Mouse (Mus musculus) kidney, adult 18-20 months (tissue): ENCODE measurements around the gene Psme3.

ENCODE experiments used
- DNase-seq: peaks from one replicate; pipeline ENCODE4 v3.0.0; 2021

Psme3 gene

DNA sequence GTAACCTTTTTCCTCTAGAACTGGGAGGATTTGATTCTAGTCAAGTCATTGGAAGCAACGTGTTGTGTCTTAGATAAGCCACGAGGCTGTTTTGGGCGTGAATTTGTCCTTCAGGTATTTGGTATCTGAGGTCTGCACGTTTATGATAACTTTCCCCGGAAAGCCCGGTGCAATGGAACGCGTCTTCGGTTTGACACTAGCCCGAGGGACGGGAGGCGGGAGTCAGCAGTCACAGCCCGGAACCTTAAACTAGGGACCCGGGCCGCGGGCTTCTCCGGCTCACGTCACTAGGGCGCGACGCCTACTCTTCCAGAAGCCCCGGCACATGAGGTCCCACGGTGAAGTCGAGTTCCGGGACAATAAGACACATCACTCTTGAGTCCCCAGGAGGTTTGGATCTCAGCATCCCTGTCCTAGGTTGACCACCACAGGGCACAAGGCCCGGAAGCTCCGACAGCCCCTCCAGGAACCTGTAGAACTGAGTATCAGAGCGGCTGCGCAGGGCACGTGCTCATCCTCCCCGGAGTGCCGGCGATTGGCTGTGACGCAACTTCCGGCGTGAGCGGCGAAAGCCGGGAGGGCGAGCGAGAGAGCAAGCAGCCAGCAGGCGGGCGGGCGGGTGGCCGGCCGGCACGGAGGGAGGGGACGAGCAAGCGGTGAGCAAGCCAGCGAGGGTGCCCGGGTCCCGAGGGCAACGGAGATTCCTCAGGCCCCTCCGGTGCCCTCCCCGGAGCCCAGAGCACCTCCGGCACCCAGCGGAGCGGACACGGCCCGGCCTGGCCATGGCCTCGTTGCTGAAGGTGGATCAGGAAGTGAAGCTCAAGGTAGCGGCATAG is at the start of gene Psme3:
Psme3 (plus strand) TSS at position 549 of the 836 bp plus-strand sequence.
- peak; percentile 97 for DNase-seq

DNA sequence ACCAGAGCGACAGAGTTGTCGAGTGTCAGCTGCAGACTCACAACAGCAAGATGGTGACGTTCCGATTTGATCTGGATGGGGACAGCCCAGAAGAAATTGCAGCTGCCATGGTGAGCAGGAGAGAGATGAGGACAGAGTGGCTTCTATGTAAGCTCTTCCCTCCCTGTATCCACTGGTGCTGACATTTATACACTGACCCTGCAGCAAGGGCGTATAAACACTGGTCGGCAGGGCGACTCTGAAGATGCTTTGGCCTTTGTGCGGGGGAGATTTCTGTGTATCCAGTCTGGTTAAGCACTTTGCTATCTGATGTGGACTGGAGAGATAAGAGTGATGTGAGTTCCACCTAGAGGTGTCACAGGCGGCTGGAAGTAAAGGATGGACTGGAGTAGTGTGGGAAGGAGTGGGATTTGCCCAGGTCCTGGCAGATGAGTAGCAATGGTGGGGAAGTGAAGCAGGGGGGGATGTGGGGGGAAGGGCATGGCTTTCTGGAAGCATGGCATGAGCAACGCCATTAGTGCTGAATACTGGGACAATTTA is 46.4 kb upstream of the Psme3 start:
- DNase-seq: no peak

DNA sequence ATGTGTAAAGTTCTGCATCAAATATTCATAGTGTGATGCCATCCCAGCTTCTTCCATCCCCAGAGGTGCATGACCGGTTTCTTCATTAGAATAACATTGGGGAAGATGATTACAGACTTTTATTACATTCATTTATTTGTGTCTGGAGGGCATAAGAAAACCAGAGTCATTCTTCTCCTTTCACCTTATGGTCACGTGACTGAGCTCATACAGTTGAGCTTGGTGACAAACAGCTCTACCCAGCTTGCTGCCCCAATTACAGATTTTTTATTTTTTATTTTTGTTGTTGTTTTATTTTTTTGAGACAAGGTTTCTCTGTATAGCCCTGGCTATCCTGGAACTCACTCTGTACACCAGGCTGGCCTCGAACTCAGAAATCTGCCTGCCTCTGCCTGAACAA is 43.6 kb upstream of the Psme3 start:
- no peak for DNase-seq

DNA sequence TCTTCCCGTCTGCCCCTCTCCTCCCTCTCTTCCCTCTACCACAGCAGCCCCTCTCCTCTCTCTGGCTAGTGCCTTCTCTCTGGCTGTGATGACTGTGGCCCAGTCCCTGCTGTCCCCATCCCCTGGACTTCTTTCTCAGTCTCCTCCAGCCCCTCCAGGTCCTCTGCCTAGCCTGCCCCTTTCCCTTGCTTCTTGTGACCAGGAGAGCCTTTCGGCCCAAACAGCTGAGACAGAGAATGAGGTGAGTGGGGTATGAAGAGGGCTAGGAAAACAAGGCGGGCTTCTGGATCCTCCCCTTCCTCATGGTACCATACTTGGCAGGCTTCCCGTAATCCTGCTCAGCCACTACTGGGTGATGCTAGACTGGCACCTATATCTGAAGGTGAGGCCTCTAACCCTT is 40.7 kb upstream of the Psme3 start:
- no peak for DNase-seq

DNA sequence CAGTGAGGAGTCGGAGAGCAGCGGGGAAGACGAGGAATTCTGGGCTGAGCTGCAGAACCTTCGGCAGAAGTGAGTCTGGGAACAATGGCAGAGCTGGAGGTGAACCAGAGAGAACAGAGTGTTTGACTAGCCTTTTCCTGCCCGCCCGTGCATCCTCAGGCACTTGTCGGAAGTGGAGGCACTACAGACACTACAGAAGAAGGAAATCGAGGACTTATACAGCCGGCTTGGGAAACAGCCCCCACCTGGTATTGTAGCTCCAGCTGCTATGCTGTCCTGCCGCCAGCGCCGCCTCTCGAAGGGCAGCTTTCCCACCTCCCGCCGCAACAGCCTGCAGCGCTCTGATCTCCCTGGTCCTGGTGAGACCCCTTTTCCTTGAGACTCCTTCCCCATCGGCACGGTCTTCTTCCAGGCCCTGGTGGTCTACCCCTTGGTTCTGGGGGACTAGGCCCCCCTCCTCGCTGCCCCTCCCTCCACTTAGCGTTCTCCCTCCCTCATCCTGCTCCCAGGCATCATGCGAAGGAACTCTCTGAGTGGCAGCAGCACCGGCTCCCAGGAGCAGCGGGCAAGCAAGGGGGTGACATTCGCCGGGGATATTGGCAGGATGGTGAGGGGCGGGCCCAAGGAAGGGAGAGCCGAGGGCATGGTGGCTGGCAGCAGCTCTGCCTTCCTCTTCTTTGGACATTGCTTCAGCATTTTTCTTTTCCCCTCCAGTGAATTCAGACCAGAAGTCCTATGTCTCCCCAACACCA is 39.5 kb upstream of the Psme3 start:
- peak; percentile 49 for DNase-seq

DNA sequence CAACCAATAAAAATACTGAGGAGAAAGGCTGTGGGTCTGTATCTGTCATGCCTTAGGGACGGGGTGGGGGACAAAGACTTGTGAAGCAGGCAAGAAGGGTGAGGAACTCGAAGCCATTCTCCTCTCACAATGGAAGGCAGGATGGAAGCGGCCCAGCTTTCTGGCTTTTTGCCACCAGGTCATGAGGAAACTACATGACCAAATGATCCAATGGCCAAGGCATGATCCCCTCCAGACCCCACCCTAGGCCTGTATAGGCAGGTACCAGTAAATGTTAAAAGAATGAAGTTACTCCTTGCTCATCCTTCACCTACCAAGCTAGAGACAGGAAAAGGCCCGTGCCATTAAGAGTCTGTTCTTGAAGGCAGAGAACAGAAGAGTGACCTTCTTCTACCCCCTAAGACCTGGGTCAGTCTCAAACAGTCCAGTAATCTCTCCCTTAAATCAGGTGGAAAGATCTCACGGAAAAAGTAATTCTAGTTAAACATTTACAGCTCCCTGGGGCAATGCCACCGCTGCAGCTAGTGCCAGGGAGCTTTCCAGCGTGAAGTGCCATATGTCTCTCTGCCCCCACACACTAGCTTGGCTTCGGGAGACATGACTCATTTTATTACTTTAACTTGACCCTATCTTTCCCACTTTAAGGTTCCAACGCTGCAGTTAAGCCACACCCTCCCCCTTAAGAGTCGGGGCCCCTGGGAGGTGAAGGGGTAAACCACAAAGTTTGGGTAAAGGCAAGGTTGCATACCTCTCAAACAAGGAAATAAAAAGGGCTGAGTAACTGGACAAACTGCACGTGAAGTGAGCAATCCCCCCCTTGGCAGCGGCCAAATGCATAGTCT is 38.4 kb upstream of the Psme3 start:
- peak; percentile 80 for DNase-seq

DNA sequence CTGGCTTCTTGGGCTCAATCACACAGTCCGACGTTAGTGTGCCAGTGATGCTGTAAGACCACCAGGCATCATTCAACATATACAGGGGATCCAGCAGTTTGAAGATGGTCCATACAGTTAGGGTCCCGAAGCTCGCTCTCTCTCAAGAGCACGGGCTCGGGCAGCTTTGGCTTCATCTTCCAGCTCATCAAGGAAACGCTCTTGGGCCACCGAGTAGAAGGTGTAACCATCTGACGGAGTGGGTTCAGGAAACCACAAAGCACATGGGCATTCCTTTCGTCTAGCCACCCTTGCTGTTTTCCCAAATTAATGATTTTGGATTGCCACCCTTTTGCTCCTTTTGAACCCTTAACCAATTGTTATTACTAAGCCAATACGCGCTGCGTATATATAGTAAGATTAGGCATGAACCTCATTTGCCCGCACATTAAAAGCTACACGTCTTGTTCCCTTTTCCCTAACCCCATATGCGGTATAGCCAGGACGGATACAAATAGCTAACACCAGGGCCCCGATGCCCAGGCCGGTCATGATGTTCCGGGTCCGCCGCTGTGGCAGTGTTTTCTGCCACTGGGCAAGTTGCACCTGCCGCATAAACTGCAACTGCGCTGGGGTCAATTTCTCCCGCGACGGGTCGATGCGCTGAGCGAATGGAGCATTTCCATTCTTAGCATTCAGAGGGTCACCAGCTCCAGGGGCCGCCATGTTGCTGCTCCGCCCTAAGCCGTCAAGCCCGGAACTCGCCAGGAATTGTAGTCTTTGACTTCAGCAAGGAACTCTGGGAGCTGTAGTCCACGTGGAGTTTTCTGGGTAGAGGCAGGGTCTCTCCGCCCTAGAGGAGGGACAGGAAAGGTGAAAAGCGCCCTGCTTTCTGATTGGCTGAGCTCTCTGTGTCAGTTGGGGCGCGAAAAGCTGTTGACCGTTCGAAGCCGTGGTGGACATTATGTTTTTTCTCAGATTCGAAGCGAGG is 37.5 kb upstream of the Psme3 start, which contains the start of the genes Cntd1 and Coa3:
Cntd1 (plus strand) TSS at position 790 of the 970 bp plus-strand sequence.
Coa3 (minus strand) TSS at position 892 of the 970 bp plus-strand sequence.
- DNase-seq: peak; percentile 88

DNA sequence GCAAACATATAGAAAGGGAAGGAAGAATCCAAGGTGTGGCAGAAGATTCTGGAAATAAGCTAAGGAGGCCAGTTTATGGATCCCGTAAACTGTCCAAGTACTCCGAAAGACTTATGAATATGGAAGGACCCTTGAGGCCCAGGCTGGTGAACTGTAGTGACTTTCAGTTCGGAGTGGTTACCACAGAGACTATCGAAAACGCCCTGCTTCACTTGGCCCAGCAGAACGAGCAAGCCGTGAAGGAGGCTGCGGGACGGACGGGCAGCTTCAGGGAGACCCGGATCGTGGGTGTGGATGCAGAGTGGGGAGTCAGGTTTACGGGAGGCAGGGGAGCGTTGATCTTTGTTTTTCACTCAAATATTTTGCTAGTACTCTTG is 36.8 kb upstream of the Psme3 start:
- no peak for DNase-seq

DNA sequence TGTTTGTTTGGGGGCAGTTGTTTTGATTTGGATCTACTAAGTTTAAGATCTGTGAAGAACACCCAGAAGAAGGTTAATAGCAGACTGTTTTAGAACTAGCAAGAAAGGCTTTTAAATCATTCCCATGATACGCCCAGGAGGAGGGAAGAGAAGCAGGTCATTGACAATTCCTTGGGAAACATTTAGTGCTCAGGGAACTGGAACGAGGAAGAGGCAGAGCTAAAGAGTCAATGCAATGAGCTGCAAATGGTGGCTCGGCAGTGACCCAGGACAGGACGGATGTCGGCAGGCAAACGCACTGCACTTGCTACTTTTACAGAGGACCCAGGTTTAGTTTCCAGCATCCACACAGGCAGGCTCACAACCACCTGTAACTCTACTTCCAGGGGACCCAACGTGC is 35.2 kb upstream of the Psme3 start:
- DNase-seq: peak; percentile 29

DNA sequence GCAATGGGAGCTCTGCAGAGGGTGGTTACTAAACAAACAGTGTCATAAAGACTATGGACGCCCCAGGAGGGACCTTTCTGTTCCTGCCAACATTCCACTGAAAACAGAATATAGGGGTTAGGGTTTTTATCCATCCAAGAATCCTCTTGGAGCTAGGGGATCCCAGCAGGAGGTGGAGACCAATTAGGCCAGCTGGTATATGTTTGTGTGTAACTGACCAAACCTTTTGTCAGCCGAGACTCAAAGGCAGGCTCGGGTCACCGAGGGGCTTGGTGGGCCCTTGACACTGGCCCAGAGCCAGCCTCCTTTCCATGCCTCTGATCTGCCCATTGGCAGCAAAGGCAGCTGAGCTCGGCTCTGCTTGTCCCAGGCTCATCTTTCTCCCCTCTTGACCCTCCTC is 33.1 kb upstream of the Psme3 start:
- no peak for DNase-seq

DNA sequence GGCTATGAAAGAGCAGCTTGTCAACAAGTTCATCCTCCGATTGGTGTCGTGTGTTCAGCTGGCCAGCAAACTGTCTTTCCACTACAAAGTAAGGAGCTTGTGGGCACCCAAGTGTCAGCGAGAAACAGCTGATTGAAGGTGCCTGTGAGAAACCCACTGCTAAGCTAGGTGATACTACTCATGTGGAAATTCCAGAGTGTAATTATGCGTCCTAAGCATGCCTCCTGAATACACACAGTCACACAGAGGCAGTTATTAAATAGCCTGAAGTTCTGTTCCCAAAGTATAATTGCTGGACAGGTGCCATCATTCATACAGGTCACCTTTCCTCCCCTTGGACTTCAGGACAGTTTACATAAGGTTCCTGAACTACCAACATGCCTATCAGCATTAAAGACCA is 32.2 kb upstream of the Psme3 start:
- peak; percentile 57 for DNase-seq

DNA sequence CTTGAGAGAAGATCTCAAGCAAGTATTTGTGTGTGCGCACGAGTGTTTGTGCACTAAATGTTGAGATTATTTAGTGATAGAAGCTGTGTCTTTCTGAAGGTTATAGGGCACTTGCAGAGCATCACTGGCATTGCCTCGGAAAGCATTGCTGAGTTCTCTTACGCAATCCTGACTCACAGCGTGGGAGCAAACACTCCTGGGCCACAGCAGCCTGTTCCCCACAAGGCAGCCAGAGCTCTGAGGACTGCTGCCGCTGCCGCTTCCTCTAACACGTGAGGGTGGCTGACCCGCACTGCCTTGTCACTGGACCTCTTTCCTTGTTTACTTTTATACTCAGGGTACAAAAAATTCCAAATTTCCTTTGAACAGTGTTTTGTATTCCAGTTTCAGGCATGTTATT is 28.7 kb upstream of the Psme3 start:
- DNase-seq: no peak

DNA sequence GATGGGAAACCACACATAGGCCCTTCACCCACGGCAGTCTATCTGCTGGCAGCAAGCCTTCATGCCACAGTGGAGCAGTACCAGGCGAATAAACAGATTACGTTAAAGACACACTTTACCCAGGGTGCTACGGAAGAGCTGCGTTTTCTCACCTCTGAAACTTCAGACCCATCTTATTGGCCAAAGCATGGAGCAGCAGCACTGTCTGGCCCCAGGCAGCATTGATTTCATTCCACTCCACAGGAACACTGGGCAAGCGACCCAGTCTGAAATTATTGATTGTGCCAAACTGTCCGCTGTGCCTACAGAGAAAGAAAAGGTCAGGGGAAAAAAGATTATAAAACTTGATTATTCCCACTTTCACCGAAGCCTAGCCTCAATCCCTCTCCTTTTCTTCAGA is 24.8 kb upstream of the Psme3 start:
- DNase-seq: no peak

DNA sequence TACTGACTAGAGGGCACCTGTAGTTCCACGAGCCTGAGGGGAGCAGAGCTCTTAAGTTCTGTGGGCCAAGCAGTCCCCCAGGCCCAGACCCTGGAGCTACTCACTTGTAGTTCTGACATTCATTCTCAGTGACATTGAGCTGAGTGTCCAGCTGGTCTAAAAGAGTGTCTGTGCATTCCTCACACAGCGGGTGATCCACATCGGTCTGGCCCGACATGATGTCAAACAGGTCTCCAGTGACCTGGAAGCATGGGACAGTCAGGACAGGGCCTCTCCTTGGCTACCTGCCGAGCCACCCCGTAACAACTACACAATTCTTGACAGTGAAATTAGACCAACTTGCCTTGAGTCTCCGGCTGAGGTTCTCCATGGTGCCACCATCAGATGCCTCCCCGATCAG is 20.8 kb upstream of the Psme3 start:
- no peak for DNase-seq

DNA sequence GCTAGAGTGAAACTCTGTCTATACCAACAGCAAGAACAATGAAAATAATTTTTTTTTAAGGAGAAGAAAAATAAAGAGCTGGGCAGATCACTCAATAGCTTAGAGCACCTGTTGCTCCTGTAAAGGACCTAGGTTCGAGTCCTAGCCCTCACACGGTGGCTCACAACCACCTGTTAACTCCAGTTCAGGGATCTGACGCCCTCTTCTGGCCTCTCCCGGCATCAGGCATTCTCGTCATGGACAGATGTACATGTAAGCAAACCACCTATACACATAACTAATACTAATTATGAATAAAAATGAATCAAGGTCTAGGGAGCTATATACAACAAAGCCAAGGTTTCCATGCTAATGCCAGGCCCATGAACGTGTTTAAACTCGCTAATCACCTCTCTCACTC is 15.1 kb upstream of the Psme3 start:
- no peak for DNase-seq

DNA sequence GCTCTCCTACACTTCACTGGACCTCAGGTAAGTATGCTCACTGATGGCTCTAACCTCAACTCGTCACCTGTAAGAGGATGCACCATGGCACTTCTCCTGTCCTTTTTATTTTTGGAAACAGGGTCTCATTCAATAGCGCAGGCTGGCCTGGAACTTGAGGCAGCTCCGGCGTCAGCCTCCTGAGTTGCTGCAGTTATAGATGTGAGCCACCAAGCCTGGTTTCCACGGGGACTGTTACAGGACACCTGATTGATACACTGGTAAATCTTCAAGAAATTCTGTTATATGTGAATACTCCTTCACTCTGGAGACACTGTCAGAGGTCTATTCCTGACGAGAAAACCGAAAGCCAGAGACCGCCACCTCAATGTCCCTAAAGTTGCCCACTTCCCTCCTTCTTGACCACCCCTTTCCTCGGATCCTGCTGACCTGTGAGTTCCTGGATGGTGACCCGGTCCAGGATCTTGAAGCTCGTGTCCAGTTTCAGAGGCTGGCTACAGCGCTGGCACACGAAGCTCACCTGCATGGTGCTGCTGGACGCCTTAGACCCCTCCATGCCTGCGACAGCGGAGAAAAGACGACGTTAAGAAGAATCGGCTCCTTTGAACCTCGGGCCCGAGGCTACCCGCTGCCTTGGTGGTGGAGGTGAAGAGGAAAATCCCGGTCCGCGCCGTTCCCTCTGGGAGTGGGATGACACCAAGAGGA is 14.6 kb upstream of the Psme3 start:
- no peak for DNase-seq

DNA sequence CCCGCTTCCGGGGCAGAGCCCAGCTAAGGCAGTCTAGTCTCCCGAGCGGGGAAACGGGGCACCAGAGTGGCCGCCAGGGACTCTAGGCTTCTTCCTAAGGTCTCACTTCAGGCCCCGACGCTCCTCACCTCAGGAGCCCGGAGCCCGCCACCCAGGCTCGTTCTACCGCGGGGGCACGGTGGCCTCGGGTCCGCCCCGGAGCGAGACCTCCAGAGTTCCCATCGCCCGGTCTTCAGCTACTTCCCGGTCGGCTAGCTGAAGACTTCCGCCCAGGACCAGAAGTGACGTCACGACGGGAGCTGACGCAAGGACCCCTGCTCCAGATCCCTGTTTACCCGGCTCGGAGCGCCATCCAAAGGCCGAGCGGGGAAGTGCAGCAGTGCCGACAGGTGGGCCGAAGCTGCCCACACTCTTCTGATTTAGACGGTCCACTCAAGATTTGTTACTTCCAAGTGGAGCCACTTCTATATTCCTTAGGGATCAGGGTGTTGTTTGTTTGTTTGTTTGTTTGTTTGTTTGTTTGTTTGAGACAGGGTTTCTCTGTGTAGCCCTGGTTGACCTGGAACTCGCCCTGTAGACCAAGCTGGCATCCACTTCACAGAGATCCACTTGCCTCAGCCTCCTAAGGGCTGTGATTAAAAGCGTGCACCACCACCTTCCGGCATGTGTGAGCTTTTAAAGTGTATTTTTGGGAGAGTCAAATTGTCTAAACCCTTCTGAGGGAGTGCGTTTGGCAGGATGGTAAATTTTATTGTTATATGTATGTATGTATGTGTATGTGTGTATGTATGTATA is 13.8 kb upstream of the Psme3 start, which contains the start of gene Becn1:
Becn1 (minus strand) TSS at position 283 of the 795 bp plus-strand sequence.
- peak; percentile 98 for DNase-seq

DNA sequence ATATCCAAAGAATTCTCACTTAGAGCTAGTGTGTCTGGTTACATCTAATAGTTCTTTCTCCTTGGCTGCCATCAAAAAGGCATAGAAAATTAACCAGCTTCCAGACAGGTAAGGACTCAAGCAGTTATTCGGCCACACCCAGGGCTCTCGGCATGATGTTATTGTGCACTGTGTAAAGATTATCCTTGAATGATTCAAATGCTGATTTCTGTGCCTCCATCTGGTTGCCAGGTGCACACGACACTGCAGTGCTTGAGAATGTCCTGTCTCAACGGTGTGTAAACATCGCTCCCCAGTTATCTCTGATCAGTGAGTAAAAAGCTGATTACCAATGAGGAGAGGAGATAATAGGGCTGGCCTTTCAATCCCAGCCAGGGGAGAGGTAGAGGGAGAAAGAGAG is 8.3 kb upstream of the Psme3 start:
- DNase-seq: no peak

DNA sequence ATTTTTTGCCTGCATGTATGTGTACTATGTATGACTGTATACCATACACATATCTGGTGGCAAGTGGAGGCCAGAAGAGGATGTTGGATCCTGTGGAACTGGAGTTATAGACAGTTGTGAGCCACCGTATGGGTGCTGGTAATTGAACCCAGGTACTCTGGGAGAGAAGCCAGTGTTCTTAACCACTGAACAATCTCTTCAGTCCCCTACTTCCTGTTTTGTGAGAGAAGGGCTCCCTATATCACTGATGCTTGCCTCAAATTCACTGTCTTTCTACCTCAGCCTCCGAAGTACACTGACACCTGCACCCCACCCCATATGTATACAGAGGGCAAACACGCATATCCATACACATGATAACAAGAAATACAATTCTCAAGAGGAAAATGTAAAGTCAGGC is 4.9 kb upstream of the Psme3 start:
- DNase-seq: no peak

DNA sequence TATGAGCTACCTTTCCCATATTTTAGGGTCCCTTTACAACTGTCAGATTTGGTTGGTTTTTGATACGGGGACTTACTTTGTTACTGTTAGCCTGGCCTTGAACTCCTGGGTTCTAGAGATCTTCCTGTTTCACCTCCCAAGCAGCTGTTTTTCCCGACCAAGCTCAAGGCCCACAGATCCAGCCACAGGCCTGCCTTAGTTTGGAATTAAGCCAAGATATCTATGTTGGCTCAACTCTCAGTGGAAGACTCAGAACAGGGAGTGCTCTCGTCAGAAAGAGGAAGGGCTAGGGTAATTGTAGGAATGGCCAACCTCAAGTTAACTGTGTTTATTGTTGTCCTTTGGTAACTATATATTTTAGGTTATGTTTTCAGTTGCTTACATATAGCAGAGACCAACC is 3.9 kb upstream of the Psme3 start:
- DNase-seq: no peak
